Mouse (Mus musculus) layer of hippocampus, adult 18-20 months (tissue): Measurements from ENCODE around the gene Slc25a17. TPM values are rescaled to one million over a fixed set of nuclear protein-coding genes. Genes with fewer than 3 reads are reported as not detected.

Experiments used
- DNase-seq, 2 experiments: peaks; one replicate each; pipeline ENCODE4 v3.0.0; 2022; ENCODE audit warnings: low spot score in 2 of 2
- total RNA-seq, 2 experiments: library from RNA; stranded (reverse); gene quantifications; 2 replicates each; pipeline ENCODE4 v1.2.3; 2021

The Slc25a17 gene
- total RNA-seq, 2 experiments from 2014 or later, result 37.9 to 43.3 TPM

- no peak for DNase-seq
These were observed 3.7 kb downstream of the Slc25a17 start for GRCm38 (mm10) chr15:81356946-81357345.

GRCm38 (mm10) chr15:81355146-81355761 lies 5.4 kb downstream of the Slc25a17 start:
- DNase-seq, result no peak

GRCm38 (mm10) chr15:81352638-81353037 lies 8.0 kb downstream of the Slc25a17 start:
- no peak for DNase-seq

GRCm38 (mm10) chr15:81350401-81350800 lies 10.2 kb downstream of the Slc25a17 start:
- no peak for DNase-seq

GRCm38 (mm10) chr15:81348366-81348765 lies 12.2 kb downstream of the Slc25a17 start:
- no peak for DNase-seq

GRCm38 (mm10) chr15:81347466-81347865 lies 13.1 kb downstream of the Slc25a17 start:
- DNase-seq, result peak; percentile 31 to 75

- no peak for DNase-seq
These were observed 19.2 kb downstream of the Slc25a17 start for GRCm38 (mm10) chr15:81341426-81341825.

GRCm38 (mm10) chr15:81339158-81339557 lies 21.5 kb downstream of the Slc25a17 start:
- no peak for DNase-seq

- DNase-seq, result no peak
These were observed 24.1 kb downstream of the Slc25a17 start for GRCm38 (mm10) chr15:81336466-81336865.

GRCm38 (mm10) chr15:81332517-81332916 lies 28.1 kb downstream of the Slc25a17 start:
- no peak for DNase-seq

GRCm38 (mm10) chr15:81330816-81331433 lies 29.7 kb downstream of the Slc25a17 start:
- peak in 1 of 2 experiments; percentile 44 for DNase-seq

GRCm38 (mm10) chr15:81329721-81330369 lies 30.8 kb downstream of the Slc25a17 start:
- no peak for DNase-seq

- DNase-seq, result no peak
These were observed 33.1 kb downstream of the Slc25a17 start for GRCm38 (mm10) chr15:81327501-81327900.

GRCm38 (mm10) chr15:81324979-81325378 lies 35.6 kb downstream of the Slc25a17 start:
- no peak for DNase-seq

- DNase-seq, result peak in 1 of 2 experiments; percentile 54
These were observed 40.5 kb downstream of the Slc25a17 start for GRCm38 (mm10) chr15:81320137-81320536.

GRCm38 (mm10) chr15:81319462-81319861 lies 41.1 kb downstream of the Slc25a17 start:
- DNase-seq, result no peak

- no peak for DNase-seq
These were observed 46.7 kb downstream of the Slc25a17 start for GRCm38 (mm10) chr15:81313928-81314327.

- no peak for DNase-seq
These were observed 49.6 kb downstream of the Slc25a17 start for GRCm38 (mm10) chr15:81311026-81311425.

- DNase-seq, result no peak
These were observed 50.3 kb downstream of the Slc25a17 start for GRCm38 (mm10) chr15:81310353-81310752.

GRCm38 (mm10) chr15:81308038-81308437 lies 52.6 kb downstream of the Slc25a17 start:
- no peak for DNase-seq

- DNase-seq, result no peak
These were observed 54.1 kb downstream of the Slc25a17 start for GRCm38 (mm10) chr15:81306501-81306900.

- DNase-seq, result peak; percentile 43 to 44
These were observed 55.6 kb downstream of the Slc25a17 start for GRCm38 (mm10) chr15:81305035-81305434.
